Mouse (Mus musculus) lung, adult 2 months (tissue): ENCODE measurements around the gene Bpifb5.

Experiments
- CTCF ChIP-seq: fragments of 200-500 bp; IDR thresholded peaks from 2 replicates; pipeline ENCODE4 v1.5.1; 2011; ENCODE audit warnings: mild to moderate bottlenecking, low read length, control low read depth; ENCODE audit not compliant: insufficient read depth
- POLR2A ChIP-seq: fragments of 200-500 bp; IDR thresholded peaks from 2 replicates; pipeline ENCODE4 v1.6.1; 2011; ENCODE audit warnings: low read depth, mild to moderate bottlenecking, control low read depth, low read length, borderline replicate concordance; ENCODE audit errors: extremely low read depth

- TF ChIP-seq CTCF = no peak
- TF ChIP-seq POLR2A = no peak
Observed at GRCm38 (mm10) chr2:154193994-154194504, 29.5 kb upstream of the Bpifb5 start.
